Mouse (Mus musculus) cerebellum, adult 2 months (tissue): ENCODE results near the gene Astn2.

Experiments used
- CTCF ChIP-seq: fragments of 200-500 bp; IDR thresholded peaks from 2 replicates; pipeline ENCODE4 v1.5.1; 2011; ENCODE audit warnings: low read depth, mild to moderate bottlenecking, control low read depth, low read length, moderate library complexity, borderline replicate concordance; ENCODE audit not compliant: insufficient read depth
- POLR2A ChIP-seq: fragments of 200-500 bp; IDR thresholded peaks from 2 replicates; pipeline ENCODE4 v1.6.1; 2011; ENCODE audit warnings: low read length, control low read depth, borderline replicate concordance; ENCODE audit not compliant: insufficient read depth

- no peak for TF ChIP-seq POLR2A
- TF ChIP-seq CTCF = no peak
Observed at GRCm38 (mm10) chr4:65396806-65397205, 1007.6 kb downstream of the Astn2 start.
